Mouse (Mus musculus): Measurements from ENCODE around the gene Tti1. TPM values are rescaled to one million over a fixed set of nuclear protein-coding genes. Genes with fewer than 3 reads are reported as not detected.

The Tti1 gene
- polyA plus RNA-seq, 1 experiment: 17.6 TPM

- Histone ChIP-seq H3K4me1 (ENCODE audit: control insufficient read depth, insufficient read depth, insufficient read length) (no peaks in the 10 kb centered on the region), H3K36me3 (ENCODE audit: control insufficient read depth, insufficient read depth, low read length) (peaks cover 18% of the 10 kb centered on the region), H3K4me3 (ENCODE audit: extremely low read depth, insufficient read depth, insufficient read length) (no peak overlapping the region), H3K27ac (ENCODE audit: insufficient read depth, low read length) (no peak overlapping the region), H3K27me3 (ENCODE audit: control insufficient read depth, insufficient read depth, low read length) (no peaks in the 10 kb centered on the region)
- no peak for DNase-seq (ENCODE audit: low read depth in 1 of 2, low spot score in 2 of 2)
- no peak for TF ChIP-seq CTCF (IDR thresholded peaks at IDR 0.05; ENCODE audit: extremely low read depth, insufficient read depth, insufficient read length, insufficient replicate concordance)
- TF ChIP-seq POLR2A (IDR thresholded peaks at IDR 0.05; ENCODE audit: low read depth, low read length): no peak
- 92% methylated on average over 4 of the region's 4 CpGs for WGBS
These were observed 45.0 kb downstream of the Tti1 start for GRCm38 (mm10) chr2:157983276-157983675.

- Histone ChIP-seq H3K27ac (ENCODE audit: insufficient read depth, low read length) (no peak overlapping the region), H3K4me1 (ENCODE audit: control insufficient read depth, insufficient read depth, insufficient read length) (no peaks in the 10 kb centered on the region), H3K27me3 (ENCODE audit: control insufficient read depth, insufficient read depth, low read length) (no peaks in the 10 kb centered on the region), H3K36me3 (ENCODE audit: control insufficient read depth, insufficient read depth, low read length) (peaks cover 18% of the 10 kb centered on the region), H3K4me3 (ENCODE audit: extremely low read depth, insufficient read depth, insufficient read length) (no peak overlapping the region)
- TF ChIP-seq POLR2A (IDR thresholded peaks at IDR 0.05; ENCODE audit: low read depth, low read length) (no peak), CTCF (IDR thresholded peaks at IDR 0.05; ENCODE audit: extremely low read depth, insufficient read depth, insufficient read length, insufficient replicate concordance) (no peak)
- DNase-seq (ENCODE audit: low read depth in 1 of 2, low spot score in 2 of 2): no peak
- 87% methylated on average over 3 of the region's 3 CpGs for WGBS
These were observed 45.5 kb downstream of the Tti1 start for GRCm38 (mm10) chr2:157982727-157983126.

- Histone ChIP-seq H3K27me3 (ENCODE audit: control insufficient read depth, insufficient read depth, low read length) (peaks cover 5% of the 10 kb centered on the region; the same call in 1 of the 2 replicates), H3K36me3 (ENCODE audit: control insufficient read depth, insufficient read depth, low read length) (peaks cover 10% of the 10 kb centered on the region), H3K4me1 (ENCODE audit: control insufficient read depth, insufficient read depth, insufficient read length) (no peaks in the 10 kb centered on the region), H3K27ac (ENCODE audit: insufficient read depth, low read length) (no peak overlapping the region), H3K4me3 (ENCODE audit: extremely low read depth, insufficient read depth, insufficient read length) (no peak overlapping the region)
- 72% methylated on average over 5 of the region's 5 CpGs for WGBS
- no peak for DNase-seq (ENCODE audit: low read depth in 1 of 2, low spot score in 2 of 2)
- TF ChIP-seq CTCF (IDR thresholded peaks at IDR 0.05; ENCODE audit: extremely low read depth, insufficient read depth, insufficient read length, insufficient replicate concordance) (no peak), POLR2A (IDR thresholded peaks at IDR 0.05; ENCODE audit: low read depth, low read length) (no peak)
These were observed 49.0 kb downstream of the Tti1 start for GRCm38 (mm10) chr2:157979241-157979640.

- H3K36me3 ChIP-seq (ENCODE audit: control insufficient read depth, insufficient read depth, low read length): peaks cover 1% of the 10 kb centered on the region; the same call in 1 of the 2 replicates
- H3K27me3 ChIP-seq (ENCODE audit: control insufficient read depth, insufficient read depth, low read length): peaks cover 5% of the 10 kb centered on the region; the same call in 1 of the 2 replicates
- H3K27ac ChIP-seq (ENCODE audit: insufficient read depth, low read length): no peak overlapping the region
- WGBS: 5% methylated on average over 7 of the region's 7 CpGs
- DNase-seq (ENCODE audit: low read depth in 1 of 2, low spot score in 2 of 2): no peak
- no peak overlapping the region for H3K4me3 ChIP-seq (ENCODE audit: extremely low read depth, insufficient read depth, insufficient read length)
- no peaks in the 10 kb centered on the region for H3K4me1 ChIP-seq (ENCODE audit: control insufficient read depth, insufficient read depth, insufficient read length)
- TF ChIP-seq CTCF (IDR thresholded peaks at IDR 0.05; ENCODE audit: extremely low read depth, insufficient read depth, insufficient read length, insufficient replicate concordance) (no peak), POLR2A (IDR thresholded peaks at IDR 0.05; ENCODE audit: low read depth, low read length) (no peak)
These were observed 52.6 kb downstream of the Tti1 start for GRCm38 (mm10) chr2:157975595-157975994.

GRCm38 (mm10) chr2:157974604-157975501 is 53.4 kb downstream of the Tti1 start:
- Histone ChIP-seq H3K4me1 (ENCODE audit: control insufficient read depth, insufficient read depth, insufficient read length) (no peaks in the 10 kb centered on the region), H3K36me3 (ENCODE audit: control insufficient read depth, insufficient read depth, low read length) (no peaks in the 10 kb centered on the region), H3K27ac (ENCODE audit: insufficient read depth, low read length) (no peak overlapping the region), H3K27me3 (ENCODE audit: control insufficient read depth, insufficient read depth, low read length) (peaks cover 5% of the 10 kb centered on the region; the same call in 1 of the 2 replicates), H3K4me3 (ENCODE audit: extremely low read depth, insufficient read depth, insufficient read length) (no peak overlapping the region)
- no peak for DNase-seq (ENCODE audit: low read depth in 1 of 2, low spot score in 2 of 2)
- no peak for TF ChIP-seq CTCF (IDR thresholded peaks at IDR 0.05; ENCODE audit: extremely low read depth, insufficient read depth, insufficient read length, insufficient replicate concordance)
- no peak for TF ChIP-seq POLR2A (IDR thresholded peaks at IDR 0.05; ENCODE audit: low read depth, low read length)
- 8% methylated on average over 23 of the region's 23 CpGs for WGBS

GRCm38 (mm10) chr2:157970669-157971068 is 57.6 kb downstream of the Tti1 start:
- TF ChIP-seq CTCF (IDR thresholded peaks at IDR 0.05; ENCODE audit: extremely low read depth, insufficient read depth, insufficient read length, insufficient replicate concordance): no peak
- no peak for TF ChIP-seq POLR2A (IDR thresholded peaks at IDR 0.05; ENCODE audit: low read depth, low read length)
- WGBS: 3% methylated on average over 3 of the region's 3 CpGs
- Histone ChIP-seq H3K4me1 (ENCODE audit: control insufficient read depth, insufficient read depth, insufficient read length) (no peaks in the 10 kb centered on the region), H3K27ac (ENCODE audit: insufficient read depth, low read length) (no peak overlapping the region), H3K36me3 (ENCODE audit: control insufficient read depth, insufficient read depth, low read length) (no peaks in the 10 kb centered on the region), H3K4me3 (ENCODE audit: extremely low read depth, insufficient read depth, insufficient read length) (no peak overlapping the region), H3K27me3 (ENCODE audit: control insufficient read depth, insufficient read depth, low read length) (peaks cover 5% of the 10 kb centered on the region; the same call in 1 of the 2 replicates)
- no peak for DNase-seq (ENCODE audit: low read depth in 1 of 2, low spot score in 2 of 2)

- 77% methylated on average over 6 of the region's 6 CpGs for WGBS
- Histone ChIP-seq H3K4me1 (ENCODE audit: control insufficient read depth, insufficient read depth, insufficient read length) (no peaks in the 10 kb centered on the region), H3K36me3 (ENCODE audit: control insufficient read depth, insufficient read depth, low read length) (no peaks in the 10 kb centered on the region), H3K27ac (ENCODE audit: insufficient read depth, low read length) (no peak overlapping the region), H3K4me3 (ENCODE audit: extremely low read depth, insufficient read depth, insufficient read length) (no peak overlapping the region), H3K27me3 (ENCODE audit: control insufficient read depth, insufficient read depth, low read length) (peaks cover 4% of the 10 kb centered on the region; the same call in 1 of the 2 replicates)
- no peak for DNase-seq (ENCODE audit: low read depth in 1 of 2, low spot score in 2 of 2)
- TF ChIP-seq CTCF (IDR thresholded peaks at IDR 0.05; ENCODE audit: extremely low read depth, insufficient read depth, insufficient read length, insufficient replicate concordance): no peak
- TF ChIP-seq POLR2A (IDR thresholded peaks at IDR 0.05; ENCODE audit: low read depth, low read length): no peak
These were observed 58.1 kb downstream of the Tti1 start for GRCm38 (mm10) chr2:157970124-157970523.
